Mouse (Mus musculus) small intestine, adult 2 months (tissue): ENCODE results near the gene Cntrob.

ENCODE experiments used
- CTCF ChIP-seq: fragments of 200-500 bp; IDR thresholded peaks from 2 replicates; pipeline ENCODE4 v1.5.1; 2012; ENCODE audit warnings: low read depth, mild to moderate bottlenecking, control low read depth, inconsistent platforms, low read length, moderate library complexity, mixed read lengths; ENCODE audit not compliant: insufficient replicate concordance, insufficient read length; ENCODE audit errors: extremely low read depth
- POLR2A ChIP-seq: fragments of 200-500 bp; IDR thresholded peaks from 2 replicates; pipeline ENCODE4 v1.6.1; 2012; ENCODE audit warnings: low read depth, mild to moderate bottlenecking, control low read depth, inconsistent platforms, low read length, moderate library complexity

- no peak for TF ChIP-seq CTCF
- no peak for TF ChIP-seq POLR2A
Measured at GRCm38 (mm10) chr11:69332713-69333253, 9.2 kb upstream of the Cntrob start.
